Mouse (Mus musculus) megakaryocyte, embryonic 14.5 days (primary cell): ENCODE results near the gene BC005561.

Experiments used
- FLI1 ChIP-seq: IDR thresholded peaks from 2 replicates; pipeline ENCODE4 v1.6.1; 2012; ENCODE audit warnings: low read length, inconsistent platforms, mixed read lengths
- GATA1 ChIP-seq: IDR thresholded peaks from 3 replicates; pipeline ENCODE4 v1.6.1; 2012; ENCODE audit warnings: mixed read lengths, low read length, inconsistent platforms, borderline replicate concordance

DNA sequence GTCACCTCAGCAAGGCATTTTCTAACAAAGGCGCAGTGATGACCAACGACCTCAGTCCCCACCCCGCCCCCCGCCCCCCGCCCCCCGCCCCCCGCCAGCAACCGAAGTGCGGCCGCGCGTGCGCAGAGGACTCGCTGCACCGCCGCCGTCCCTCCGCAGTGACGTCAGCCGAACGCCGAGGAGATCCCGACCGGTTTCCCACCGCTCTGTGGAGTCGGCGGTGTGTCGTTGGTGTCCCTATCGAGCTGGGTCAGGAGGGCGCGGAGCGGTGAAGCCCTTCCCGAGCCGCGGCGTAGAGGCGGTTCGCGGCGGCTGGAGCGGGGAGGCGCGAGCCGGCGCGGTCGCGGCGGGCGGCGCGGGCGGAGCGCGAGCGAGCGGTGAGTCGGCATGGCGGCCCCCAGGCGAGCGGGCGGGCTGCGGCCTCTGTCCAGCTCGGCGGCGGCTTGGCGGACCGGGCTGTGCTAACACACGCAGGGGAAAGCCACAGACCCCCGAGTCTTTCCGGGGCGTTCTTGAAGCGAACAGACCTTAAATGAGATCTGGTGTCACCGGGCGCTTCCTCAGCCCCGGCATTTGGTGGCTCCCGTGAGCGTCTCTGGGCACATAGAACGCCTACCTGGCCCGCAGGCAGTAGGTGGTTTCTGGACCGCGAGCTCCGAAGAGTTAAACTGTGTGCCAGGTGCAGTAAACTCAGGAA, at the start of gene BC005561:
- TF ChIP-seq GATA1: no peak
- TF ChIP-seq FLI1: no peak
